Comparison of ENCODE assay signal across 27 mouse cellular contexts in genomic region chr7:43344491-43344890, GRCm38 (mm10). TPM values are rescaled to one million over a fixed set of nuclear protein-coding genes. Genes with fewer than 3 reads are reported as not detected.
DNase-seq lines count a peak whose midpoint lies in the region; ATAC-seq and TF ChIP-seq lines count a peak whose summit lies in the region.
"Had no signal": no experiment of that assay in that cellular context is flagged by ENCODE, and none has a peak within 500 bp of the region (broad histone marks: within the 10 kb centered on the region; RNA-seq: fewer than 3 reads in every experiment).

No protein-coding gene starts in this region.

- no peaks in the 10 kb centered on the region for H3K4me1 ChIP-seq in heart, embryonic 10.5 days
- no peaks in the 10 kb centered on the region for H3K4me1 ChIP-seq in heart, embryonic 11.5 days (ENCODE audit: control insufficient read depth, insufficient read depth, low read length)
- peaks cover 15% of the 10 kb centered on the region for H3K4me1 ChIP-seq in ES-Bruce4 (ENCODE audit: control insufficient read depth, insufficient read depth, low read length)
- H3K4me1 ChIP-seq: embryonic facial prominence, embryonic 13.5 days; embryonic facial prominence, embryonic 15.5 days; forebrain, embryonic 10.5 days; forebrain, embryonic 12.5 days had no signal

- no peak for TF ChIP-seq POLR2A in ES-Bruce4 (IDR thresholded peaks at IDR 0.05; ENCODE audit: insufficient read depth, low read length)

- DNase-seq in heart, embryonic 10.5 days (ENCODE audit: low spot score): peak; percentile 62
- DNase-seq in adrenal gland, postnatal 4 days (ENCODE audit: low spot score in 2 of 2): no peak
- no peak for DNase-seq in spleen, postnatal 14 days (ENCODE audit: low spot score in 2 of 2)
- DNase-seq: adrenal gland, adult 8-10 months; adrenal gland, postnatal 14 days; adrenal gland, postnatal 36 days; cerebellum, adult 11 months; cerebellum, adult 18-20 months; cerebellum, adult 8-10 months; cerebellum, adult 9-11 months; cerebellum, postnatal 14 days; cerebellum, postnatal 36 days; embryo, embryonic 11 days had no signal

- H3K4me2 ChIP-seq in heart, embryonic 11.5 days: no peak overlapping the region
- H3K4me2 ChIP-seq: embryonic facial prominence, embryonic 13.5 days; embryonic facial prominence, embryonic 15.5 days; forebrain, embryonic 12.5 days had no signal

- no peaks in the 10 kb centered on the region for H3K9me3 ChIP-seq in heart, embryonic 10.5 days
- H3K9me3 ChIP-seq in heart, embryonic 11.5 days (replicated peaks; ENCODE audit: control insufficient read depth, low read length): no peaks in the 10 kb centered on the region
- H3K9me3 ChIP-seq in ES-Bruce4 (replicated peaks; ENCODE audit: control insufficient read depth, insufficient read depth, low read length, poor library complexity, severe bottlenecking): no peaks in the 10 kb centered on the region
- H3K9me3 ChIP-seq: embryonic facial prominence, embryonic 13.5 days; embryonic facial prominence, embryonic 15.5 days; forebrain, embryonic 10.5 days; forebrain, embryonic 12.5 days; G1E had no signal

- H3K27ac ChIP-seq in heart, embryonic 10.5 days: no peak overlapping the region
- no peak overlapping the region for H3K27ac ChIP-seq in heart, embryonic 11.5 days (ENCODE audit: low read depth, low read length)
- H3K27ac ChIP-seq in ES-Bruce4 (ENCODE audit: insufficient read depth, low read length): peak overlapping the region; percentile 97
- H3K27ac ChIP-seq: embryonic facial prominence, embryonic 13.5 days; embryonic facial prominence, embryonic 15.5 days; forebrain, embryonic 10.5 days; forebrain, embryonic 12.5 days had no signal

- no peaks in the 10 kb centered on the region for H3K27me3 ChIP-seq in heart, embryonic 10.5 days (ENCODE audit: insufficient read depth, poor library complexity, severe bottlenecking)
- H3K27me3 ChIP-seq in heart, embryonic 11.5 days (ENCODE audit: control insufficient read depth, insufficient read depth, low read length): no peaks in the 10 kb centered on the region
- no peaks in the 10 kb centered on the region for H3K27me3 ChIP-seq in ES-Bruce4 (ENCODE audit: control insufficient read depth, insufficient read depth, low read length, poor library complexity, severe bottlenecking)
- H3K27me3 ChIP-seq: embryonic facial prominence, embryonic 13.5 days; embryonic facial prominence, embryonic 15.5 days; forebrain, embryonic 12.5 days; Patski had no signal

- H3K9ac ChIP-seq in heart, embryonic 11.5 days (ENCODE audit: low read depth, low read length): no peak overlapping the region
- H3K9ac ChIP-seq in ES-Bruce4 (ENCODE audit: low read depth, poor library complexity, severe bottlenecking): no peak overlapping the region
- H3K9ac ChIP-seq: embryonic facial prominence, embryonic 13.5 days; embryonic facial prominence, embryonic 15.5 days; forebrain, embryonic 12.5 days had no signal

- TF ChIP-seq CTCF in ES-Bruce4 (IDR thresholded peaks at IDR 0.05; ENCODE audit: low read depth, low read length): no peak

- H3K36me3 ChIP-seq in heart, embryonic 10.5 days: no peaks in the 10 kb centered on the region
- H3K36me3 ChIP-seq in heart, embryonic 11.5 days (ENCODE audit: control insufficient read depth, insufficient read depth, low read length): no peaks in the 10 kb centered on the region
- no peaks in the 10 kb centered on the region for H3K36me3 ChIP-seq in ES-Bruce4 (ENCODE audit: control insufficient read depth, insufficient read depth, low read length, poor library complexity, severe bottlenecking)
- H3K36me3 ChIP-seq: embryonic facial prominence, embryonic 13.5 days; embryonic facial prominence, embryonic 15.5 days; forebrain, embryonic 10.5 days; forebrain, embryonic 12.5 days; G1E had no signal

- no peak for TF ChIP-seq EP300 in ES-Bruce4 (IDR thresholded peaks at IDR 0.05; ENCODE audit: insufficient read depth, low read depth, low read length)

- 77% methylated on average over 4 of the region's 4 CpGs for WGBS in heart, embryonic 10.5 days
- WGBS in heart, embryonic 11.5 days (ENCODE audit: insufficient replicate concordance): 70% methylated on average over 4 of the region's 4 CpGs

- ATAC-seq in heart, embryonic 11.5 days (replicated peaks; ENCODE audit: insufficient number of reproducible peaks, low FRiP score, low TSS enrichment): no peak
- ATAC-seq: activated CD4-positive, CD25-positive, alpha-beta regulatory T cell, adult 4 months; forebrain, embryonic 14.5 days; forebrain, embryonic 16.5 days; Patski had no signal

- H3K4me3 ChIP-seq in heart, embryonic 10.5 days: no peak overlapping the region
- no peak overlapping the region for H3K4me3 ChIP-seq in heart, embryonic 11.5 days (ENCODE audit: low read depth, low read length)
- H3K4me3 ChIP-seq in ES-Bruce4 (ENCODE audit: low read depth, low read length): no peak overlapping the region
- H3K4me3 ChIP-seq: embryonic facial prominence, embryonic 13.5 days; embryonic facial prominence, embryonic 15.5 days; erythroblast, embryonic 14.5 days; forebrain, embryonic 10.5 days; forebrain, embryonic 12.5 days had no signal

RNA-seq across cellular contexts. Expression of gene Siglecf, which starts 6.7 kb away (rescaled TPM):
- 0.09 and 0.51 TPM in 2 replicates for polyA plus RNA-seq in heart, embryonic 10.5 days (2016; fragmentation: Nextera tagmentation; extraction: Ambion mirVana)
- 0.54 TPM in 1 of 2 replicates, not detected in the other for polyA plus RNA-seq in heart, embryonic 11.5 days (2014; fragmentation: Nextera tagmentation; extraction: Ambion mirVana)
- 0.93 and 1.3 TPM in 2 replicates for polyA plus RNA-seq in ES-Bruce4 (2011; ENCODE audit: insufficient read depth, insufficient read length, low read depth, missing spikeins)
- under 1 TPM in 1 of 2 experiments, not detected in 1; 0.17 TPM for total RNA-seq in adrenal gland, postnatal 4 days (2021)
- total RNA-seq: adrenal gland, adult 18-20 months; adrenal gland, adult 8-10 months; adrenal gland, postnatal 14 days had no signal
- polyA plus RNA-seq: activated CD4-positive, CD25-positive, alpha-beta regulatory T cell, adult 4 months; C2C12; erythroblast, embryonic 14.5 days; forebrain, embryonic 14.5 days; Patski had no signal

RNA-seq across cellular contexts. Expression of gene Zfp715, which starts 31.4 kb away (rescaled TPM):
- polyA plus RNA-seq in heart, embryonic 10.5 days (2016; fragmentation: Nextera tagmentation; extraction: Ambion mirVana): 9.1 and 9.5 TPM in 2 replicates
- 11.6 and 12.1 TPM in 2 replicates for polyA plus RNA-seq in heart, embryonic 11.5 days (2014; fragmentation: Nextera tagmentation; extraction: Ambion mirVana)
- 19.4 and 20.1 TPM in 2 replicates for polyA plus RNA-seq in ES-Bruce4 (2011; ENCODE audit: insufficient read depth, insufficient read length, low read depth, missing spikeins)
- 10 to 100 TPM; 19.0 to 19.5 TPM for total RNA-seq in adrenal gland, postnatal 4 days (2021)
